Mouse (Mus musculus): ENCODE results near the gene C1ra. TPM values are rescaled to one million over a fixed set of nuclear protein-coding genes. Genes with fewer than 3 reads are reported as not detected.
"Not testable (repeated sequence)": the region's sequence is repeated elsewhere in the genome, so short reads cannot be mapped to it uniquely, and the experiment has no call there.

C1ra gene
- polyA plus RNA-seq (2014; fragmentation: Nextera tagmentation; extraction: Ambion mirVana), result 2.8 and 2.9 TPM in 2 replicates

DNA sequence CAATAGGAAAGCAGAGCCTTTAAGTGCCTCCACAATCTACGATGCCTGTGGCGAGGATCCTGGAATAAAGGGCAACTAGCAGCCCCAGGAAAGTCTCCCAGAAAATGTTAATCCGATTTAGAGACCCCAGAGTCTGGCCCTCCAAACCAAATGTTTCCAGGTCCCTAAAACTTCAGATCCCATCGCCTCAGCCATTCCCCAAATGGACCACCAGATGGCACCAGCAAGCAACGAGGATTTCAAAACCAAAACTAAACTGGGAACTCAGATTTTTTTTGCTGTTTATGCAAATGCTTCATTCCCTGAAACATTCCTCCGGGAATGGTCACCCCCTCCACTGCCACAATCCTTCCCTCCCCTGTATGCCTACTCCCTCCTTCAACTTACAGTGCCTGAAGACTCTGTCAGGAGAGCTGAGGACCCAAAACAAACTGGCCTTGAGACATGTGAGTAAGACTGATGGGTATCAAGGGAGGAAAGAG lies at the start of gene C1ra:
Gene C1ra (plus strand): TSS at position 51 of the 482 bp plus-strand sequence.
- H3K4me1 ChIP-seq (replicated peaks; ENCODE audit: control insufficient read depth, insufficient read depth, low read length), result no peaks in the 10 kb centered on the region
- ATAC-seq (replicated peaks; ENCODE audit: low FRiP score) (no peak), DNase-seq (ENCODE audit: low spot score) (no peak)
- 3% methylated on average over 6 of the region's 6 CpGs for WGBS
- no peaks in the 10 kb centered on the region for H3K9me3 ChIP-seq (ENCODE audit: control insufficient read depth, low read length)
- H3K36me3 ChIP-seq (ENCODE audit: control insufficient read depth, insufficient read depth, low read length), result no peaks in the 10 kb centered on the region
- H3K4me3 ChIP-seq (ENCODE audit: low read depth, low read length), result no peak within 1 kb of the TSS
- H3K27ac ChIP-seq (ENCODE audit: low read depth, low read length), result no peak within 1 kb of the TSS
- no peak within 1 kb of the TSS for H3K9ac ChIP-seq (ENCODE audit: low read depth, low read length)
- peak within 1 kb of the TSS; percentile 51 for H3K4me2 ChIP-seq
- H3K27me3 ChIP-seq (replicated peaks; ENCODE audit: control insufficient read depth, insufficient read depth, low read length), result no peaks in the 10 kb centered on the region

DNA sequence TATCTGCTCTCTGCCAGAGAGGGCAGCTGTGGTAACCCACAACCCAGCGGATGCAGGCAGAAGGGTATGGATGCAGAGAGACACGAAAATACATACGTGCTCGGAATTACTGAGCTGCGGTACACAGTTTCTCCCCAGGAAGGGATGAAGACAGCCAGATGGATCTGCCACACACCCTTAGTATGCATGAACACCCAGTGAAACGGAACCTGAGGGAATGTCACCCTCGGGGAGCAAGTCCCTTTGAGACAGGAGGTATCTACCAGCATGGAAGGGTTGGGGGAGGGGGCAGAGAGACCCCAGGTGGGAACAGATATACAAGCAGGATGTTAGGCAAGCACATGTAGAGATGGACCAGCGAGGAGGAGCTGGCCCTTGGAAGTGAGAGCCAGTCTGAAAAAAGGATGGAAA lies 48.3 kb upstream of the C1ra start:
- H3K4me2 ChIP-seq, result peak overlapping the region; percentile 87
- H3K36me3 ChIP-seq (ENCODE audit: control insufficient read depth, insufficient read depth, low read length), result no peaks in the 10 kb centered on the region
- H3K27me3 ChIP-seq (replicated peaks; ENCODE audit: control insufficient read depth, insufficient read depth, low read length), result no peaks in the 10 kb centered on the region; the same call in 1 of the 2 replicates
- ATAC-seq (replicated peaks; ENCODE audit: low FRiP score) (no peak), DNase-seq (ENCODE audit: low spot score) (no peak)
- peaks cover 5% of the 10 kb centered on the region for H3K4me1 ChIP-seq (replicated peaks; ENCODE audit: control insufficient read depth, insufficient read depth, low read length)
- WGBS, result 16% methylated on average over 8 of the region's 8 CpGs
- peak overlapping the region; percentile 49; the same call in 1 of the 2 replicates for H3K9ac ChIP-seq (ENCODE audit: low read depth, low read length)
- no peaks in the 10 kb centered on the region for H3K9me3 ChIP-seq (ENCODE audit: control insufficient read depth, low read length)
- peak overlapping the region; percentile 43 for H3K4me3 ChIP-seq (ENCODE audit: low read depth, low read length)
- no peak overlapping the region for H3K27ac ChIP-seq (ENCODE audit: low read depth, low read length)

DNA sequence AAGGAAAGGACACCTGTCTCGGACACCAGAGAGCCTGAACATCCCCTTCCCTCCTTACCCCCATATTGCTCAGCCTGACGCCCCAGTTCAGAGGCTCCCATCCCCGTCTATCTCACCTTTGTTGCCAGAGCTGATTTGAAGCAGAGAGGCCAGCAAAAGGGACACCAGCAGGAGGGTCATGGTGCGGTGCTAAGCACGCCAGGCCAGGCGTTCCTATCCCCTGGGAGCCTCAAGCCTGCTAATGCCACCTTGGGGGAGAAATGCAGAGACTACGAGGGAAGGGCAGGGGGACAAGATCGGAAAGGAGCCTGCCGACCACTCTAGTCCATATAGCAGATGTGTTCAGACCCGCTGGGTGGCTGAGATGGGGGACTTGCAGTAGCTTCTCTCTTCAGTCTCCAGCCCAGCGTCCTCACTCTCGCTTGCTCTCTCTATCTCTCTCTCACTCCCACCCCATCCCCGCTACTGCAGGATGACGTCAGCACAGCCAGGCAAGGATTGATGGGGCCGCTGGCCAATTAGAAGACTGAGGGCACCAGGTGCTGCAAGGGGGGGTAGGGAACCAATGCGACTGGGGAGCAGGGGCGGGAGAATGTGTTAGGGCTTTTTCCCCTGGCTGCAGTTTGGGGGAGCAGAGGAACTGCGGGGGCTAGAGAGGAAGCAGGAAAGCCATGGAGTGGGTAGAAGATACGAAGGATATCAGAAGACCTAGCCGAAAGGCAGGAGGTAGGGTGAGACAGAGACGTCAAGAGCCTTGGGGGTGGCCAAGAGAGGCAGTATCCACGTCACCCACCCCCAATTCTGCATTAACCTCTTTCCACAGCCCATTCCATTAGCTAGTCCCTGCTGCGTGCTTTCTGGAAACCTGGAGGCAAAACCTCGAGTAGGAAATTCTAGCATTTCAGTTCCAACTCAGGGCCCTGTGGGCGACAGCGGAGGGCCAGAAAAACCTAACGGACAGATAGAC lies 47.6 kb upstream of the C1ra start, which contains the start of gene Clstn3:
Gene Clstn3 (minus strand): TSS at position 490 of the 967 bp plus-strand sequence.
- H3K36me3 ChIP-seq (ENCODE audit: control insufficient read depth, insufficient read depth, low read length), result no peaks in the 10 kb centered on the region
- peak within 1 kb of the TSS; percentile 49 for H3K9ac ChIP-seq (ENCODE audit: low read depth, low read length)
- H3K27me3 ChIP-seq (replicated peaks; ENCODE audit: control insufficient read depth, insufficient read depth, low read length), result no peaks in the 10 kb centered on the region; the same call in 1 of the 2 replicates
- H3K27ac ChIP-seq (ENCODE audit: low read depth, low read length), result no peak within 1 kb of the TSS
- ATAC-seq (replicated peaks; ENCODE audit: low FRiP score) (peak; percentile 95), DNase-seq (ENCODE audit: low spot score) (peak; percentile 84)
- H3K4me2 ChIP-seq, result peak within 1 kb of the TSS; percentile 87
- H3K4me1 ChIP-seq (replicated peaks; ENCODE audit: control insufficient read depth, insufficient read depth, low read length), result peaks cover 5% of the 10 kb centered on the region
- no peaks in the 10 kb centered on the region for H3K9me3 ChIP-seq (ENCODE audit: control insufficient read depth, low read length)
- H3K4me3 ChIP-seq (ENCODE audit: low read depth, low read length), result peak within 1 kb of the TSS; percentile 43
- WGBS, result 7% methylated on average over 27 of the region's 27 CpGs

DNA sequence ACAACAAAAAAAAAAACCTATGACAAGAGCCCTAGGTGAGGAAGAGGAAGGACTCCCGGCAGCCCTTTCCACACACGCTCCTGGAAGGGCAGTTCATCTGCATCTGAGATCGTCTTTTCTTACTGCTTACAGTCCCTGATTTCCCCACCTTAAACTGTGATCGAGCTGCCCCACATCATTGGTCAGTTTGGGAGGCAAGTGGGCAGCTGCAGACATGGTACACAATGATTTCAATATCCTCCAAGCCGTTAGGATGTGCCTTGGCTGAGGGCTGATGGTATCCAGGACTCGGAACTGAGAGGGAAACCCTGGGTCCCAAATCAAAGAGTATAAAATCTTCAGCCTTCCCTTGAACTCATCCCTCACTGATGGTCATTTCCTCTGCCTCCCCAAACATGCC lies 46.9 kb upstream of the C1ra start:
- H3K27me3 ChIP-seq (replicated peaks; ENCODE audit: control insufficient read depth, insufficient read depth, low read length), result no peaks in the 10 kb centered on the region; the same call in 1 of the 2 replicates
- whole genome bisulfite sequencing, result 46% methylated on average over 6 of the region's 6 CpGs
- H3K9ac ChIP-seq (ENCODE audit: low read depth, low read length), result no peak overlapping the region; the same call in 1 of the 2 replicates
- H3K9me3 ChIP-seq (ENCODE audit: control insufficient read depth, low read length), result no peaks in the 10 kb centered on the region
- ATAC-seq (replicated peaks; ENCODE audit: low FRiP score) (no peak), DNase-seq (ENCODE audit: low spot score) (no peak)
- H3K27ac ChIP-seq (ENCODE audit: low read depth, low read length), result no peak overlapping the region
- H3K36me3 ChIP-seq (ENCODE audit: control insufficient read depth, insufficient read depth, low read length), result no peaks in the 10 kb centered on the region
- peaks cover 5% of the 10 kb centered on the region for H3K4me1 ChIP-seq (replicated peaks; ENCODE audit: control insufficient read depth, insufficient read depth, low read length)
- H3K4me3 ChIP-seq (ENCODE audit: low read depth, low read length), result peak overlapping the region; percentile 43
- peak overlapping the region; percentile 87 for H3K4me2 ChIP-seq

DNA sequence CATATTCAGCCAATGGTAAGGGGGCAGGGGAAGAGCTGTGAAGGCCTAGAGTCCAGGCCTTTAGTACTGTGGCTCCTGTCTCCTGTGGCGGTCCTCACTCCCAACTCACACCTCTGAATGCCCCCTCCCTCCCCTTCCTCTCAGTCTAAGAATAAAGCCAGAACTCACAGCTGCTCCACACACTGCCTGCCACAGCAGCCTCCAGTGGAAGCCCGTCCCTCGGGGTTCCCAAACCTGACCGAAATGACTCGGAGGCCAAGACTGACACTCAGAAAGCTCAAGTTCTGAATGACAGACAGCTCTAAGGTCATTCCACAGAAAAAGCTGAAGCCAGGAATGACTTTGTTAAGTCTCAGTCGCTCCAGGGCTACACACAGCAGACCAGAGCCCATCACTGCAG lies 46.5 kb upstream of the C1ra start:
- Histone ChIP-seq H3K9me3 (ENCODE audit: control insufficient read depth, low read length) (no peaks in the 10 kb centered on the region), H3K36me3 (ENCODE audit: control insufficient read depth, insufficient read depth, low read length) (no peaks in the 10 kb centered on the region), H3K9ac (ENCODE audit: low read depth, low read length) (no peak overlapping the region), H3K4me1 (replicated peaks; ENCODE audit: control insufficient read depth, insufficient read depth, low read length) (peaks cover 5% of the 10 kb centered on the region), H3K27ac (ENCODE audit: low read depth, low read length) (no peak overlapping the region), H3K4me2 (no peak overlapping the region), H3K27me3 (replicated peaks; ENCODE audit: control insufficient read depth, insufficient read depth, low read length) (no peaks in the 10 kb centered on the region; the same call in 1 of the 2 replicates), H3K4me3 (ENCODE audit: low read depth, low read length) (no peak overlapping the region)
- ATAC-seq (replicated peaks; ENCODE audit: low FRiP score) (no peak), DNase-seq (ENCODE audit: low spot score) (no peak)
- 81% methylated on average over 6 of the region's 6 CpGs for WGBS

DNA sequence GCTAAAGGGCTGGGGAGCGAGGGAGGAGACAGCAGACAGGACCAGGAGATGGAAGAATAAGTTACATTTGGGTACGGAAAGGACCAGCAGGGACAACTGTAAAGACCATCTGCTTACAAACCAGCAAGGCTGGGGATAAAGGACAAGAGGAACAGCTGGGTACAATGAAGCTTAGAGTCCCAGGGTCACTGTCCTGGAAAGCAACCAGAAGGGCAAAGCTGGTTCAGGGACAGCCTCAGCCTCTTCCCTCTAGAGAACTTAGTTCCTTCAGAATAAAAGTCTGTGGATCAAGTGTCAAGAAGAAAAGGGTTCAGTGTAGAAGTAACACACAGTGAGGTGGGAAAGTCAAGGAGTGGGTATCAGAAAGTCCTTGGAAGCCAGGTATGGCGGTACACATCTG lies 41.1 kb upstream of the C1ra start:
- Histone ChIP-seq H3K9ac (ENCODE audit: low read depth, low read length) (no peak overlapping the region), H3K9me3 (ENCODE audit: control insufficient read depth, low read length) (no peaks in the 10 kb centered on the region), H3K4me3 (ENCODE audit: low read depth, low read length) (no peak overlapping the region), H3K36me3 (ENCODE audit: control insufficient read depth, insufficient read depth, low read length) (no peaks in the 10 kb centered on the region), H3K4me1 (replicated peaks; ENCODE audit: control insufficient read depth, insufficient read depth, low read length) (peaks cover 17% of the 10 kb centered on the region), H3K27ac (ENCODE audit: low read depth, low read length) (no peak overlapping the region; the same call in 1 of the 2 replicates), H3K4me2 (no peak overlapping the region), H3K27me3 (replicated peaks; ENCODE audit: control insufficient read depth, insufficient read depth, low read length) (no peaks in the 10 kb centered on the region)
- DNase-seq (ENCODE audit: low spot score), result no peak
- 89% methylated on average over 3 of the region's 3 CpGs for WGBS
- no peak for ATAC-seq (replicated peaks; ENCODE audit: low FRiP score)

DNA sequence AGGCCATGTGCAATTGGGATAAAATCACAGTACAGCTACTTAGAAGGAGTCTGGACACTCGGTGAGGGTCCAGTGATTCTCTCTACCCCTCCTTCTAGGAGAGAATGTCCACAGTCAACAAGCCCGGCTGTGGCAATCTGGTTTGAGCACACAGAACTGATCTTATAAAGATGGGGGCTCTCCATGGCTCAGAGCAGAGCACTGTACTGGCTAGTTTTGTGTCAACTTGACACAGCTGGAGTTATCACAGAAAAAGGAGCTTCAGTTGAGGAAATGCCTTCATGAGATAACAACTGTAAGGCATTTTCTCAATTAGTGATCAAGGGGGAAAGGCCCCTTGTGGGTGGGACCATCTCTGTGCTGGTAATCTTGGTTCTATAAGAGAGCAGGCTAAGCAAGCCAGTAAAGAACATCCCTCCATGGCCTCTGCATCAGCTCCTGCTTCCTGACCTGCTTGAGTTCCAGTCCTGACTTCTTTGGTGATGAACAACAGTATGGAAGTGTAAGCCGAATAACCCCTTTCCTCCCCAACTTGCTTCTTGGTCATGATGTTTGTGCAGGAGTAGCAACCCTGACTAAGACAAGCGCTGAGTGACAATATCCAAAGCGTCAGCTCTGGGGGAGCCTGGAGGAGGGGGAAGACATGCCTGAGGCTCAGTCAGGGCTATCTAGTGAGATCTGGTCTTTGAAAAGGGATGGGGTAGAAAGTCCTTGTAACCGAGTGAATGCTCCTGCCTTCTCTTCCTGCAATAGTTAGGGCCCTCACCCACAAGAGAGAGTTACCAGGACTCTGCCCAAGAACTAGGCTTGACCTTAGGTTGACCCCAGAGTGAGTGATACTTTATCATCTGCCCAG lies 40.2 kb upstream of the C1ra start:
- peak overlapping the region; percentile 79 for H3K27ac ChIP-seq (ENCODE audit: low read depth, low read length)
- H3K36me3 ChIP-seq (ENCODE audit: control insufficient read depth, insufficient read depth, low read length); H3K27me3 ChIP-seq (replicated peaks; ENCODE audit: control insufficient read depth, insufficient read depth, low read length); H3K9me3 ChIP-seq (ENCODE audit: control insufficient read depth, low read length): not testable (repeated sequence)
- H3K4me1 ChIP-seq (replicated peaks; ENCODE audit: control insufficient read depth, insufficient read depth, low read length), result peaks cover 17% of the 10 kb centered on the region
- WGBS, result 50% methylated on average over 6 of the region's 6 CpGs
- peak; percentile 38 for DNase-seq (ENCODE audit: low spot score)
- peak; percentile 78 for ATAC-seq (replicated peaks; ENCODE audit: low FRiP score)
- H3K4me3 ChIP-seq (ENCODE audit: low read depth, low read length), result peak overlapping the region; percentile 21
- H3K9ac ChIP-seq (ENCODE audit: low read depth, low read length), result 0 out of 2 replicates have a peak overlapping the region, but pooled peaks have one; percentile 34
- peak overlapping the region; percentile 53 for H3K4me2 ChIP-seq

DNA sequence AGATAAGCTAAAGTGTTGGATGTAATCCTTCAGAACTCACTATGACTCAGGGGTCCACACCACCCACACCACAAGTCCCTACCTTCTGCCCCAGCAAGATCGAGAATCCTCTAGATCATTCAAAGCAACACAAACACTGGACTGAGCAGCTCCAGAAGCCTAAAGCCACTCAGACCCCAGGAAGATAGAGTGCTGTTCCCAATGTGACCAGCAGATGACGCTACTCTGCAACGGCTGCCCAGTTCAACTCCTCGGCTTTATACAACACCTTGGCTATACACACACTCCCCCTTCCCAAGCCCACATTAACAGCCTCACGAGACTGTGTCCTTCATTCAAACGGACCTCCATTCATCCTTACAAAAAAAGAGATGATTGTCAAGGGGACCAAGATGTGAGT lies 39.4 kb upstream of the C1ra start:
- no peak overlapping the region for H3K9ac ChIP-seq (ENCODE audit: low read depth, low read length)
- WGBS, result 26% methylated on average over 6 of the region's 6 CpGs
- H3K4me1 ChIP-seq (replicated peaks; ENCODE audit: control insufficient read depth, insufficient read depth, low read length), result peaks cover 21% of the 10 kb centered on the region
- peak overlapping the region; percentile 53 for H3K4me2 ChIP-seq
- H3K4me3 ChIP-seq (ENCODE audit: low read depth, low read length), result no peak overlapping the region; the same call in 1 of the 2 replicates
- peak overlapping the region; percentile 79; the same call in 1 of the 2 replicates for H3K27ac ChIP-seq (ENCODE audit: low read depth, low read length)
- H3K27me3 ChIP-seq (replicated peaks; ENCODE audit: control insufficient read depth, insufficient read depth, low read length), result no peaks in the 10 kb centered on the region
- H3K9me3 ChIP-seq (ENCODE audit: control insufficient read depth, low read length), result no peaks in the 10 kb centered on the region
- no peaks in the 10 kb centered on the region for H3K36me3 ChIP-seq (ENCODE audit: control insufficient read depth, insufficient read depth, low read length)
- ATAC-seq (replicated peaks; ENCODE audit: low FRiP score) (peak; percentile 54), DNase-seq (ENCODE audit: low spot score) (peak; percentile 53)
